Comparison of ENCODE assay signal across 8 mouse cellular contexts in the genomic region with DNA sequence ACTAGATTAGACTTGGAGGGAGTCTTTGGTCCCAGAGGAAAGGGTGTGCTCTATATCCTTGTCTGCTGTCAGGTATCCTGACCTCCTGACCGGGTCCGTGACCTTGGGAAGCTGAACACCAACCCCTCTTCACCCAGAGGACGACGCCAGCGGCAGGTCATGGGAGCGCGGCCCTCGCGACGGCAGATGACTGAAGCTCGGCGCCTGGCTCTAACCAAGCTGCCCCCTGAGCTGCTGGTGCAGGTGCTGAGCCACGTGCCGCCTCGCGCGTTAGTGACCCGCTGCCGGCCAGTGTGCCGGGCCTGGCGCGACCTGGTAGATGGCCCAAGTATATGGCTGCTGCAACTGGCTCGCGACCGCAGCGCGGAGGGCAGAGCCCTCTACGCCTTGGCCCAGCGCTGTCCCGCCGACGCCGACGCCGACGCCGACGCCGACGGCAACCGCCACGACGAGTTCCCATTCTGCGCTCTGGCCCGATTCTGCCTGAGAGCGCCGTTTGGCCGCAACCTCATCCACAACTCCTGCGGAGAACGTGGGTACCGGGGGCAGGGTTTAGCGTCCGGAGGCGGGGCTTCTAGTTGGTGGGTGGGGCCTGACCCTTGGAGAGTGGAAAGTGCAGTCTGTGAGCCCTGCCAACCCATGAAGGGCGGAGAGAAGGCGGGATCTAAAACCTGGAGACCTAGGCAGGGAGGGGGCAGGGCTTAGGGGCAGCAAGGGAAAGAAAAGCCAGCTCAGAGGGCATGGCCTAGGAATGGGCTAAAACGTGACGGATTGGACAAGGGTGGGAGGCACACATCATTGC. TPM values are rescaled to one million over a fixed set of nuclear protein-coding genes. Genes with fewer than 3 reads are reported as not detected.
A peak's percentile ranks its signal among the peaks of the same experiment; 100 is the strongest.
DNase-seq lines count a peak whose midpoint lies in the region; ATAC-seq and TF ChIP-seq lines count a peak whose summit lies in the region.

No protein-coding gene starts in this region.

- H3K4me2 ChIP-seq in liver, postnatal 0 days (ENCODE audit: low read depth, low read length): peak overlapping the region; percentile 77
- H3K4me2 ChIP-seq in neural tube, embryonic 13.5 days: peak overlapping the region; percentile 62

- peaks cover 18% of the 10 kb centered on the region for H3K4me1 ChIP-seq in embryonic facial prominence, embryonic 10.5 days
- peaks cover 10% of the 10 kb centered on the region for H3K4me1 ChIP-seq in liver, postnatal 0 days (ENCODE audit: insufficient read depth)
- H3K4me1 ChIP-seq in neural tube, embryonic 13.5 days (replicated peaks): peaks cover 20% of the 10 kb centered on the region

- peaks cover 18% of the 10 kb centered on the region for H3K27me3 ChIP-seq in embryonic facial prominence, embryonic 10.5 days (replicated peaks; ENCODE audit: low read depth, poor library complexity, severe bottlenecking)
- no peaks in the 10 kb centered on the region for H3K27me3 ChIP-seq in liver, postnatal 0 days (ENCODE audit: insufficient read depth, low read length)
- H3K27me3 ChIP-seq in neural tube, embryonic 13.5 days: peaks cover 24% of the 10 kb centered on the region

- peak overlapping the region; percentile 76 for H3K27ac ChIP-seq in embryonic facial prominence, embryonic 10.5 days (replicated peaks)
- H3K27ac ChIP-seq in liver, postnatal 0 days (ENCODE audit: low read depth): no peak overlapping the region
- H3K27ac ChIP-seq in neural tube, embryonic 13.5 days (replicated peaks): no peak overlapping the region

- no peak for TF ChIP-seq CTCF in liver, postnatal 0 days (IDR thresholded peaks at IDR 0.05; ENCODE audit: low read depth)

- ATAC-seq in liver, postnatal 0 days: peak; percentile 92
- peak; percentile 57; the same call in 1 of the 2 replicates for ATAC-seq in neural tube, embryonic 13.5 days (ENCODE audit: low read depth)

- peak overlapping the region; percentile 2; the same call in 1 of the 2 replicates for H3K9ac ChIP-seq in liver, postnatal 0 days (replicated peaks)
- peak overlapping the region; percentile 49 for H3K9ac ChIP-seq in neural tube, embryonic 13.5 days

- 3% methylated on average over 58 of the region's 58 CpGs for WGBS in embryonic facial prominence, embryonic 10.5 days
- WGBS in liver, postnatal 0 days (ENCODE audit: insufficient replicate concordance): 5% methylated on average over 56 of the region's 58 CpGs
- WGBS in neural tube, embryonic 13.5 days: 3% methylated on average over 58 of the region's 58 CpGs

- no peak for TF ChIP-seq EP300 in liver, postnatal 0 days (IDR thresholded peaks at IDR 0.05; ENCODE audit: low read depth)

- peak overlapping the region; percentile 61 for H3K4me3 ChIP-seq in embryonic facial prominence, embryonic 10.5 days
- peak overlapping the region; percentile 37 for H3K4me3 ChIP-seq in liver, postnatal 0 days (ENCODE audit: low read depth, low read length)
- H3K4me3 ChIP-seq in neural tube, embryonic 13.5 days: peak overlapping the region; percentile 45

- DNase-seq in CD4-positive helper T cell, adult 2 months (ENCODE audit: low read depth, low spot score): peak; percentile 84
- DNase-seq in adrenal gland, postnatal 36 days: peak; percentile 91
- peak; percentile 90 for DNase-seq in embryonic facial prominence, embryonic 10.5 days (ENCODE audit: low spot score)
- DNase-seq in heart, adult 8-10 months (ENCODE audit: low spot score): peak; percentile 44
- peak; percentile 91 for DNase-seq in kidney, adult 11 months
- peak; percentile 86 for DNase-seq in liver, postnatal 0 days
- DNase-seq in thymus, postnatal 0 days (ENCODE audit: low spot score): peak; percentile 84

- H3K9me3 ChIP-seq in embryonic facial prominence, embryonic 10.5 days: peaks cover 13% of the 10 kb centered on the region
- H3K9me3 ChIP-seq in liver, postnatal 0 days (ENCODE audit: low read length): 0 out of 2 replicates have a peak, but pooled peaks cover 4% of the 10 kb centered on the region
- peaks cover 7% of the 10 kb centered on the region; the same call in 1 of the 2 replicates for H3K9me3 ChIP-seq in neural tube, embryonic 13.5 days

- H3K36me3 ChIP-seq in embryonic facial prominence, embryonic 10.5 days (replicated peaks): peaks cover 38% of the 10 kb centered on the region
- no peaks in the 10 kb centered on the region for H3K36me3 ChIP-seq in liver, postnatal 0 days (replicated peaks; ENCODE audit: insufficient read depth, low read length)
- peaks cover 8% of the 10 kb centered on the region; the same call in 1 of the 2 replicates for H3K36me3 ChIP-seq in neural tube, embryonic 13.5 days

RNA-seq across cellular contexts. Expression of gene Mrps12, which starts 9.1 kb away (rescaled TPM):
- 10 to 100 TPM; 81.4 to 86.2 TPM for total RNA-seq in adrenal gland, postnatal 36 days (2021)
- polyA plus RNA-seq in embryonic facial prominence, embryonic 10.5 days (2016; fragmentation: Nextera tagmentation; extraction: Ambion mirVana): 163 and 164 TPM in 2 replicates
- 10 to 100 TPM; 64.0 to 72.6 (median 67.4) TPM for total RNA-seq in heart, adult 8-10 months (2022)
- 77.2 and 83.9 TPM in 2 replicates for polyA plus RNA-seq in liver, postnatal 0 days (2015; fragmentation: Nextera tagmentation; extraction: Ambion mirVana)
- polyA plus RNA-seq in neural tube, embryonic 13.5 days (2015; fragmentation: Nextera tagmentation; extraction: Ambion mirVana): 115 and 122 TPM in 2 replicates
- 169 and 190 TPM in 2 replicates for polyA plus RNA-seq in thymus, postnatal 0 days (2015; fragmentation: Nextera tagmentation; extraction: Ambion mirVana)

RNA-seq across cellular contexts. Expression of gene Sars2, which starts 9.2 kb away (rescaled TPM):
- total RNA-seq in adrenal gland, postnatal 36 days (2021): 10 to 100 TPM; 18.5 to 18.8 TPM
- polyA plus RNA-seq in embryonic facial prominence, embryonic 10.5 days (2016; fragmentation: Nextera tagmentation; extraction: Ambion mirVana): 40.3 and 44.6 TPM in 2 replicates
- total RNA-seq in heart, adult 8-10 months (2022): 10 to 100 TPM; 13.1 to 15.0 (median 13.7) TPM
- 7.9 and 8.5 TPM in 2 replicates for polyA plus RNA-seq in liver, postnatal 0 days (2015; fragmentation: Nextera tagmentation; extraction: Ambion mirVana)
- polyA plus RNA-seq in neural tube, embryonic 13.5 days (2015; fragmentation: Nextera tagmentation; extraction: Ambion mirVana): 23.0 and 24.6 TPM in 2 replicates
- 22.5 and 25.3 TPM in 2 replicates for polyA plus RNA-seq in thymus, postnatal 0 days (2015; fragmentation: Nextera tagmentation; extraction: Ambion mirVana)

RNA-seq across cellular contexts. Expression of gene Fbxo17, which starts 15.9 kb away (rescaled TPM):
- total RNA-seq in adrenal gland, postnatal 36 days (2021): 1 to 10 TPM; 2.2 to 3.5 TPM
- 11.9 and 14.3 TPM in 2 replicates for polyA plus RNA-seq in embryonic facial prominence, embryonic 10.5 days (2016; fragmentation: Nextera tagmentation; extraction: Ambion mirVana)
- total RNA-seq in heart, adult 8-10 months (2022): 1 to 10 TPM in 3 of 4 experiments, under 1 TPM in 1; 0.55 to 1.2 (median 1.1) TPM
- polyA plus RNA-seq in liver, postnatal 0 days (2015; fragmentation: Nextera tagmentation; extraction: Ambion mirVana): 0.90 and 1.0 TPM in 2 replicates
- polyA plus RNA-seq in neural tube, embryonic 13.5 days (2015; fragmentation: Nextera tagmentation; extraction: Ambion mirVana): 6.3 and 7.1 TPM in 2 replicates
- 3.8 and 6.3 TPM in 2 replicates for polyA plus RNA-seq in thymus, postnatal 0 days (2015; fragmentation: Nextera tagmentation; extraction: Ambion mirVana)

RNA-seq across cellular contexts. Expression of gene Ccer2, which starts 23.4 kb away (rescaled TPM):
- not detected for total RNA-seq in adrenal gland, postnatal 36 days (2021)
- 0.49 and 2.1 TPM in 2 replicates for polyA plus RNA-seq in embryonic facial prominence, embryonic 10.5 days (2016; fragmentation: Nextera tagmentation; extraction: Ambion mirVana)
- not detected for total RNA-seq in heart, adult 8-10 months (2022)
- polyA plus RNA-seq in liver, postnatal 0 days (2015; fragmentation: Nextera tagmentation; extraction: Ambion mirVana): not detected in 2 replicates
- 7.3 and 8.7 TPM in 2 replicates for polyA plus RNA-seq in neural tube, embryonic 13.5 days (2015; fragmentation: Nextera tagmentation; extraction: Ambion mirVana)
- 0.26 and 0.45 TPM in 2 replicates for polyA plus RNA-seq in thymus, postnatal 0 days (2015; fragmentation: Nextera tagmentation; extraction: Ambion mirVana)

RNA-seq across cellular contexts. Expression of gene Sirt2, which starts 34.0 kb away (rescaled TPM):
- total RNA-seq in adrenal gland, postnatal 36 days (2021): 10 to 100 TPM; 73.7 to 82.5 TPM
- 64.4 and 64.8 TPM in 2 replicates for polyA plus RNA-seq in embryonic facial prominence, embryonic 10.5 days (2016; fragmentation: Nextera tagmentation; extraction: Ambion mirVana)
- total RNA-seq in heart, adult 8-10 months (2022): 10 to 100 TPM; 84.0 to 92.6 (median 90.8) TPM
- polyA plus RNA-seq in liver, postnatal 0 days (2015; fragmentation: Nextera tagmentation; extraction: Ambion mirVana): 20.5 and 22.7 TPM in 2 replicates
- 101 and 104 TPM in 2 replicates for polyA plus RNA-seq in neural tube, embryonic 13.5 days (2015; fragmentation: Nextera tagmentation; extraction: Ambion mirVana)
- polyA plus RNA-seq in thymus, postnatal 0 days (2015; fragmentation: Nextera tagmentation; extraction: Ambion mirVana): 57.2 and 63.9 TPM in 2 replicates
